Mouse (Mus musculus) limb, embryonic 15.5 days (tissue): ENCODE measurements at regions not wholly inside any gene's neighbourhood (a gene's known extent, or its start where the extent isn't known, plus 50 kb on each side); places are given as distances from the start of the nearest gene placed in this dataset.

Experiments used
- ATAC-seq: fragments of 200-750 bp; cut with Nextera tagmentation; 2 replicates; pipeline ENCODE4 v1.8.0; 2017; ENCODE audit warnings: low read depth, moderate TSS enrichment; ENCODE audit not compliant: insufficient number of reproducible peaks, low FRiP score, low TSS enrichment
- H3K27ac ChIP-seq: fragments of 300-500 bp; sonication (generic); 2 replicates; pipeline ENCODE4 v1.5.1; 2015; ENCODE audit warnings: moderate library complexity, mild to moderate bottlenecking, inconsistent platforms
- H3K27me3 ChIP-seq: fragments of 300-500 bp; sonication (generic); 2 replicates; pipeline ENCODE4 v1.6.1; 2015; ENCODE audit warnings: inconsistent platforms
- H3K36me3 ChIP-seq: fragments of 300-500 bp; sonication (generic); 2 replicates; pipeline ENCODE4 v1.6.1; 2015; ENCODE audit warnings: inconsistent platforms
- H3K4me1 ChIP-seq: fragments of 300-500 bp; sonication (generic); 2 replicates; pipeline ENCODE4 v1.6.1; 2015; ENCODE audit warnings: inconsistent platforms
- H3K4me2 ChIP-seq: fragments of 300-500 bp; sonication (generic); 2 replicates; pipeline ENCODE4 v1.6.1; 2015; ENCODE audit warnings: mild to moderate bottlenecking, inconsistent platforms
- H3K4me3 ChIP-seq: fragments of 300-500 bp; sonication (generic); 2 replicates; pipeline ENCODE4 v1.5.1; 2015; ENCODE audit warnings: mild to moderate bottlenecking, inconsistent platforms
- H3K9ac ChIP-seq: fragments of 300-500 bp; sonication (generic); 2 replicates; pipeline ENCODE4 v1.6.1; 2015; ENCODE audit warnings: inconsistent platforms
- H3K9me3 ChIP-seq: fragments of 300-500 bp; sonication (generic); 2 replicates; pipeline ENCODE4 v1.6.1; 2016; ENCODE audit warnings: inconsistent platforms
- WGBS: fragments of 180-500 bp; shearing (Covaris S2); methylation state at CpG from one replicate; pipeline ENCODE4 v1.1.7; 2015; 5-methylcytosine and 5-hydroxymethylcytosine counted together

DNA sequence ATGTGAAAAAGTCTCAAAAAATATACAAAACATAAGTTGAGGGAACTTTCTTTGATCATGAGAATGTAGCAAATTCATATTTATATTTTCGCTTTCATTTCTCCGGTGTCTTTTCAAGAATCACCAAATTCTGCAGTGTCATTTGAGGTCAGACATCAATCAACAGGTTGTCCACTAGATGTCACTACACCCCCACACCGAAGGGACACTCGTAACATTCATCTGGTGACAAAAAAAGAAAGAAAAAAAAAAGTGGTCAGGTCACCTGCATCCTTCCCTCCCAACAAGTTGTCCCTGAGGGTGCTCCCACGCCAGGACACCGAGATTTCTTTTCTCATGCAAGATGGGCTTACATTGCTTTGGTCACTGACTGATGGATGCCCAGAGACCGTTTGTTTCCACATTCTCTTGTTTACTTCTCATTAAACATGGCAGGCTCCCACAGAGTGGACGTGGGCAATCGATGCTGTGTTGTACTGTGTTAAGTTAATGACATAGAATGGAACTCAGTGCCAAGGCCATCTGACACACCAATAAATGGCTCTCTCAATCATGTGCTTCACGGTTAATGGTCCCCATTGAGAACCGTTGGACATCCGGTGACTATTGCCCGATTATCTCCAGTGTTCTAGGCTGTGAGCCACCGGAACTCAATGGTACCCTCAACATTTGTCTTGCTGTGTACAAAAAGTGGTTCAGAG is 199.1 kb upstream of the Gadl1 start:
- Histone ChIP-seq H3K27ac (no peak overlapping the region), H3K4me3 (no peak overlapping the region), H3K4me2 (no peak overlapping the region), H3K36me3 (no peaks in the 10 kb centered on the region), H3K9me3 (no peaks in the 10 kb centered on the region), H3K27me3 (no peaks in the 10 kb centered on the region), H3K4me1 (no peaks in the 10 kb centered on the region), H3K9ac (no peak overlapping the region)
- 78% methylated on average over 14 of the region's 14 CpGs for WGBS
- ATAC-seq, result no peak

- H3K36me3 ChIP-seq, result no peaks in the 10 kb centered on the region
- ATAC-seq, result no peak
- no peaks in the 10 kb centered on the region for H3K4me1 ChIP-seq
Observed at GRCm38 (mm10) chr9:115720306-115720705, 188.9 kb upstream of the Gadl1 start.

DNA sequence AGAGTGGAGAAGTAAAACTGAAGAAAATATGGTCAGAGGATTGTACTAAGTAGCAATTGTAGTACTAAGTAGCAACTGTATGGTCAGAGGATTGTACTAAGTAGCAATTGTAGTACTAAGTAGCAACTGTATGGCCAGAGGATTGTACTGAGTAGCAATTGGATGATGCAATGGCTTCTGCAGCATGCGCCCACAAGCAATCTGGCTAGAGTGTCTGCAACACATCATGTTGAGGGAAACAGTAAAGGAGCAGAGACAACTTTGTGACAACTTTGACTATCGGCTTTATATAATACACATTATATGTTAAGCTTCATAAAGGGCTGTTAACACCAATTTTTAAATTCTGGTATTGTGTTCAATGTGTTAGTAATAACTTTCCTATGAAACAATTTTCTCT is 188.4 kb upstream of the Gadl1 start:
- H3K4me3 ChIP-seq, result no peak overlapping the region
- no peaks in the 10 kb centered on the region for H3K27me3 ChIP-seq
- 92% methylated on average over 2 of the region's 2 CpGs for WGBS
- ATAC-seq, result no peak
- no peaks in the 10 kb centered on the region for H3K9me3 ChIP-seq
- H3K36me3 ChIP-seq, result no peaks in the 10 kb centered on the region
- no peak overlapping the region for H3K4me2 ChIP-seq
- no peak overlapping the region for H3K27ac ChIP-seq
- no peak overlapping the region for H3K9ac ChIP-seq
- H3K4me1 ChIP-seq, result no peaks in the 10 kb centered on the region

More at GRCm38 (mm10) chr9:115720306-115720705, 188.9 kb upstream of the Gadl1 start:
- WGBS, result 97% methylated on average over 2 of the region's 2 CpGs
- Histone ChIP-seq H3K4me3 (no peak overlapping the region), H3K9me3 (no peaks in the 10 kb centered on the region), H3K4me2 (no peak overlapping the region), H3K9ac (no peak overlapping the region), H3K27me3 (no peaks in the 10 kb centered on the region), H3K27ac (no peak overlapping the region)

GRCm38 (mm10) chr9:115724063-115724462 is 185.2 kb upstream of the Gadl1 start:
- H3K4me2 ChIP-seq, result no peak overlapping the region
- H3K9ac ChIP-seq, result no peak overlapping the region
- WGBS, result 29% methylated on average over 2 of the region's 2 CpGs
- H3K36me3 ChIP-seq, result no peaks in the 10 kb centered on the region
- H3K27me3 ChIP-seq, result no peaks in the 10 kb centered on the region
- no peak overlapping the region for H3K27ac ChIP-seq
- H3K9me3 ChIP-seq, result no peaks in the 10 kb centered on the region
- ATAC-seq, result no peak
- no peak overlapping the region for H3K4me3 ChIP-seq
- peaks cover 8% of the 10 kb centered on the region for H3K4me1 ChIP-seq

- H3K4me2 ChIP-seq, result no peak overlapping the region
- no peak overlapping the region for H3K9ac ChIP-seq
- H3K36me3 ChIP-seq, result no peaks in the 10 kb centered on the region
- ATAC-seq, result no peak
- 45% methylated on average over 5 of the region's 5 CpGs for WGBS
- no peak overlapping the region for H3K4me3 ChIP-seq
- H3K27ac ChIP-seq, result no peak overlapping the region
- no peaks in the 10 kb centered on the region for H3K27me3 ChIP-seq
- H3K4me1 ChIP-seq, result peaks cover 8% of the 10 kb centered on the region
- H3K9me3 ChIP-seq, result no peaks in the 10 kb centered on the region
Observed at GRCm38 (mm10) chr9:115727361-115727760, 181.9 kb upstream of the Gadl1 start.

GRCm38 (mm10) chr9:115731557-115731956 is 177.7 kb upstream of the Gadl1 start:
- peaks cover 8% of the 10 kb centered on the region for H3K4me1 ChIP-seq
- H3K36me3 ChIP-seq, result no peaks in the 10 kb centered on the region
- no peak overlapping the region for H3K4me2 ChIP-seq
- no peak overlapping the region for H3K27ac ChIP-seq
- 34% methylated on average over 6 of the region's 6 CpGs for WGBS
- no peak overlapping the region for H3K9ac ChIP-seq
- H3K4me3 ChIP-seq, result no peak overlapping the region
- no peaks in the 10 kb centered on the region for H3K27me3 ChIP-seq
- no peak for ATAC-seq
- no peaks in the 10 kb centered on the region for H3K9me3 ChIP-seq

GRCm38 (mm10) chr9:115733104-115733503 is 176.2 kb upstream of the Gadl1 start:
- H3K27ac ChIP-seq, result no peak overlapping the region
- H3K36me3 ChIP-seq, result no peaks in the 10 kb centered on the region
- H3K27me3 ChIP-seq, result no peaks in the 10 kb centered on the region
- H3K4me3 ChIP-seq, result no peak overlapping the region
- no peaks in the 10 kb centered on the region for H3K9me3 ChIP-seq
- H3K4me1 ChIP-seq, result no peaks in the 10 kb centered on the region
- H3K9ac ChIP-seq, result no peak overlapping the region
- no peak for ATAC-seq
- H3K4me2 ChIP-seq, result no peak overlapping the region
- WGBS, result 88% methylated on average over 4 of the region's 4 CpGs

DNA sequence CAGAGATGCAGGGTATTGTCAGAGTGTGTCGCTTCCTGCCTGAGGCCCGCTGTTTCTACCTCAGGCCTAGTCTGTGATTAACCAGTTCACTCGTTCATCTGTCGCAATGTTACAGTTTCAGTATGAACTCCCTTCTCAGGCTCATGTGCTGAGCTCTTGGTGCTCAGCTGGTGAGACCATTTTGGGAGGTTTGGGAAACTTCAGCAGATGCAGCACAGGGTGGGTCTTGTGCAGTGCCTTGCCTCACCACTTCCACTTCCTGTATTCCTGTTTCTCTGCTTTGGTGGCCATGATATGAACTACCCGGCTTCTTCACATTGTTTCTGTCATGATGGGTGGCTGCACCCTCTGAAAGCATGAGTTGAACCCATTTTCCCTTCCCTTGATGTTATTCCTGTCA is 169.3 kb upstream of the Gadl1 start:
- Histone ChIP-seq H3K9ac (no peak overlapping the region), H3K4me1 (no peaks in the 10 kb centered on the region), H3K27ac (no peak overlapping the region), H3K27me3 (no peaks in the 10 kb centered on the region), H3K9me3 (no peaks in the 10 kb centered on the region), H3K4me3 (no peak overlapping the region), H3K36me3 (no peaks in the 10 kb centered on the region), H3K4me2 (no peak overlapping the region)
- 81% methylated on average over 5 of the region's 5 CpGs for WGBS
- no peak for ATAC-seq

DNA sequence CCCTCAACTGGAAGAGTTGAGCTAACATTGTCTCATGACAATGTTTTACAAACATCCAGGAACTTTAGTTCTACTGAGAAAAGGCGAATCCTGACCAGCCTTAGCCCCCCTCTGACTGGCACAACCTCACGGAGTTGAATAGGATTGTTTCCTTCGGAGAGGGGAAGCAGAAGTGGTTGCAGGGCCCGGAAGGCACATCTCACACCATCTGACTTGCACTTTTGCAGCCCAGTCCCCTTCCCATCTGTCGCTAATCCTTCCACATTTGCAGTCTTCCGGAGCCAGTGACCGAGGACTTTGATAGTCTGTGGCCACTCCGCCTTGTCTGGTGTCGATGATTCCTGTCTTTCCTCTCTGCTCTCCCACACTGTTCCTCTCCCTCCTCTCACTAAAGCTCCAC is 162.8 kb upstream of the Gadl1 start:
- Histone ChIP-seq H3K4me1 (no peaks in the 10 kb centered on the region), H3K4me3 (no peak overlapping the region), H3K36me3 (no peaks in the 10 kb centered on the region), H3K9me3 (no peaks in the 10 kb centered on the region), H3K27ac (no peak overlapping the region), H3K27me3 (no peaks in the 10 kb centered on the region), H3K9ac (no peak overlapping the region), H3K4me2 (no peak overlapping the region)
- WGBS, result 72% methylated on average over 9 of the region's 9 CpGs
- ATAC-seq, result no peak

DNA sequence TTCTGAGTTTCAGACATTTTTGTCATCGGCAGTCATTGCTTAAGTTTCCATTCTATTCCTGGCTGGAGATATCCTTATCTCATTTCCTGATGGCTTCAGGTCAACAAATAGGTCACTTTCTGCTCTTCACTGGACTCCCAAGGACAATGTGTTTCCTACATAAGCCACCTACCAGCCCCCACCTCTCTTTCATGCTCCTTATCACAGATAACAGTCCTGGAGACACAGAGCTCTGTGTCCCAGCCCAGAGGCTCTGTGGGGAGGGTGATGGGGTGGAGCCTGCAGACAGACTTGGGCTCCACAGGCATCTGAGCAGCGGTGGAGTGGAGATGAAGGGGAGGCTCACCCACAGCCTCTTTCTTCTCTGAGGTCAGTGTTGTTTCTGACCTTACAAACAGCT is 148.8 kb upstream of the Gadl1 start:
- Histone ChIP-seq H3K4me1 (no peaks in the 10 kb centered on the region), H3K4me2 (no peak overlapping the region), H3K9ac (no peak overlapping the region), H3K36me3 (no peaks in the 10 kb centered on the region), H3K27ac (no peak overlapping the region), H3K4me3 (no peak overlapping the region), H3K9me3 (no peaks in the 10 kb centered on the region), H3K27me3 (no peaks in the 10 kb centered on the region)
- no peak for ATAC-seq
- WGBS, result 41% methylated on average over 2 of the region's 2 CpGs

DNA sequence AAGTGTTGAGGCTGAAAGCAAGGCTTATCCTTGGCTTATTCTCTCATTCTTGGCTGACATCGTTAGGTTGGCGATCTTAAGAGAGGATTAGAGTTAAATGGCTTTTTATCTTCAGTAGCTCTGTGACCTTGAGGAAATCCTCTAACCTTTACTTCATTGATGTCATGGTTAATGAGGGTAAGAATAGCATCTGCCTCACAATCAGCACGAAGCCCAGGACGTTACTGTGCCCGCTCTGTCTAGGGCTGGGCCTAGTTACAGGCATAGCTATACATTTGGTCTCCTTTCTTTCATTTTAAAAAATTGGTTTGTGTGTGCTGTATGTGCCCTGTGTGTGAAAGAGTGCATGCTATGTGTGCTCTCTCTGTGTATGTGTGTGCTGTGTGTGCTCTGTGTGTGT is 145.1 kb upstream of the Gadl1 start:
- 59% methylated on average over 5 of the region's 5 CpGs for WGBS
- Histone ChIP-seq H3K27ac (no peak overlapping the region), H3K36me3 (no peaks in the 10 kb centered on the region), H3K9me3 (no peaks in the 10 kb centered on the region), H3K4me2 (no peak overlapping the region), H3K4me3 (no peak overlapping the region), H3K9ac (no peak overlapping the region), H3K27me3 (no peaks in the 10 kb centered on the region), H3K4me1 (no peaks in the 10 kb centered on the region)
- no peak for ATAC-seq

GRCm38 (mm10) chr9:115766471-115766870 is 142.8 kb upstream of the Gadl1 start:
- ATAC-seq, result no peak
- WGBS, result 79% methylated on average over 6 of the region's 6 CpGs

DNA sequence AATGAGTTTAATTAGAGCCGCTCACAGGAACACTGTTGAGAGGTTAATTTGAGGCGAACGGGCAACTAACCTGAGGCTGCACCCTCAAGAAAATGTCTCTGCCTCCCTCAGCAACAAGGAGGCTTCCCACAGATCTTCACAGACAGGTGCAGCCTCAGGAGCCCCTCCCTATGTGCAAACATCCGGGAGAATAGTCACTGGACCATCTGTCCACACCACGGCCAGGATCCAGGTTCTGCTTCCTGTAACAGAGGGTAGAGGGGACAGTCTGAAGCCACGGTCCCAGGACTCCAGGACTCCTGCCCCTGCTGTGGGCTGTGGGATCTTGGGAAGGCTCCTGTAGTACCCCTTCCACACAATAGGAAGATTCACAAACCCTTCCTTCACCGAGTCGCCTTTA is 134.1 kb upstream of the Gadl1 start:
- Histone ChIP-seq H3K4me3 (no peak overlapping the region), H3K4me2 (no peak overlapping the region), H3K9me3 (no peaks in the 10 kb centered on the region), H3K9ac (no peak overlapping the region), H3K27ac (no peak overlapping the region), H3K27me3 (no peaks in the 10 kb centered on the region), H3K4me1 (no peaks in the 10 kb centered on the region), H3K36me3 (no peaks in the 10 kb centered on the region)
- no peak for ATAC-seq
- WGBS, result 60% methylated on average over 8 of the region's 8 CpGs

More at GRCm38 (mm10) chr9:115766471-115766870, 142.8 kb upstream of the Gadl1 start:
- no peak overlapping the region for H3K4me2 ChIP-seq
- no peak overlapping the region for H3K9ac ChIP-seq
- no peaks in the 10 kb centered on the region for H3K4me1 ChIP-seq
- no peaks in the 10 kb centered on the region for H3K36me3 ChIP-seq
- H3K27ac ChIP-seq, result no peak overlapping the region
- no peak overlapping the region for H3K4me3 ChIP-seq
- H3K9me3 ChIP-seq, result no peaks in the 10 kb centered on the region
- H3K27me3 ChIP-seq, result no peaks in the 10 kb centered on the region
